Mouse (Mus musculus) right cerebral cortex, postnatal 10 days (tissue): ENCODE data around the gene Baiap2.

ENCODE experiments used
- DNase-seq, 2 experiments: peaks; one replicate each; pipeline ENCODE4 v3.0.0; 2021; ENCODE audit warnings: low spot score in 2 of 2

Gene Baiap2

GRCm38 (mm10) chr11:120011761-120012560 is 69.4 kb downstream of the Baiap2 start:
- DNase-seq, result peak in 1 of 2 experiments; percentile 75

DNA sequence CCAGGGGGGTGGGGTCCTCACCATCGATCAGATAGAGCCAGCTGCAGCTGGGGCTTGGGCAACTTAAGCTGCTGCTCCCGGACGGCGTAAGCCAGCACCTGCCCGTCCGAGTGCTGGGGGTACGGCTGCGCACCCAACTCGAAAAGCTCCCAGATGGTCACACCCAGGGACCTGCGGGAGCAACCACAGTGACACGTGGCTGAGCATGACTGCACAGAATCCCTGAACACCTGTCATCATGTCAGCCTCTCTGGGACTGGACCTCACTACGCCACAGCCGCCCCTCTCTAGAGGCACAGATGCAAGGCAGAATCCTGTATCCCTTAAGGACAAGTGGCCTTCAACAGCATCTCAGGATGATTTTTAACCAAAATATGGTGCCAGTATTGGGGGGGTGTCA is 70.1 kb downstream of the Baiap2 start:
- DNase-seq, result no peak

DNA sequence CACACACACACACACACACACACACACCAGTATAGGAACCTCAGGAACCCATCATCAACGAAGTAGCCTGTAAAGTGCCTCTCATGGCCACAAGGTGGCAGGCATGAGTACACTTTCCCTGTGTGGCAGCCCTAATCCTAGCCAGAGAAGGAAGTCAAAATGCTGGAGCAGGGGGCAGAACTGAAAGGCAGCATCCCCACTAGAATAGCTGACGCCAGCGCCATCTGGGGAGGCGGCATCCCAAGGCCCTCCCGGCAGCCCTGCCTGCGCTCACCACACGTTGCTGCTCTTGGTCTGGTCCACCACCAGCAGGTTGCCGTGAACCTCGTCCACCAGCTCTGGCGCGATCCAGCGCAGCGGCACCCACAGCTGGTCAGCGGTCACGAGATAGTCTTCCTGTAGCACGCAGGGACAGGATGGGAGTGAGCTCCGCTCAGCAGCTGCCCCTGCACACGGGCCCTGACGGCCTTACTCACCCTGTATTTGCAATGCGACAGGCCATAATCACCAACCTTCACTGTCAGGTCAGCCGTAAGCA is 70.7 kb downstream of the Baiap2 start:
- peak; percentile 89 to 90 for DNase-seq

GRCm38 (mm10) chr11:120014758-120015157 is 72.2 kb downstream of the Baiap2 start:
- DNase-seq, result no peak

- peak in 1 of 2 experiments; percentile 61 for DNase-seq
These were observed 74.4 kb downstream of the Baiap2 start for GRCm38 (mm10) chr11:120017011-120017410.

GRCm38 (mm10) chr11:120019542-120020440 is 77.2 kb downstream of the Baiap2 start:
- DNase-seq, result no peak

- peak in 1 of 2 experiments; percentile 45 for DNase-seq
These were observed 78.8 kb downstream of the Baiap2 start for GRCm38 (mm10) chr11:120021367-120021766.

DNA sequence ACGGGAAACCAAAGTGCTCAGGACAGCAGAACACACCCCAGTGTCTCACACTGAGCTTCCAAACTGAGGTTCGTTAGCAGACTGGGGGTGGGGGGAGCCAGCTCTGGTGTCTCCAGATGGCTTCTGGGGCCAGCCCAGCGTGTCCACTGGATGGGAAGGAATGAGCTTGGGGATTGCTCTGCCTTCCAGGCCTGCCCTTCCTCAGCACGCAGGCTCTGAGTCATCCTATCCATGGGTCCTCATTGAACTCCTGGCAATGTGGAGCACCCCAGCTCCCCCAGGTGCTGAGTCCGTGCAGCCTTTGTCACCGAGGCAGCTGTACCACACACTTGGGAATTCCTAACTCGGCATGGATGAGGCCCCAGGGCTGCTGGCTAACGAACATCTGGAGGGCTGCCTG is 79.7 kb downstream of the Baiap2 start:
- DNase-seq, result no peak

GRCm38 (mm10) chr11:120022841-120023240 is 80.3 kb downstream of the Baiap2 start:
- peak in 1 of 2 experiments; percentile 48 for DNase-seq

- DNase-seq, result no peak
These were observed 84.4 kb downstream of the Baiap2 start for GRCm38 (mm10) chr11:120026941-120027340.

DNA sequence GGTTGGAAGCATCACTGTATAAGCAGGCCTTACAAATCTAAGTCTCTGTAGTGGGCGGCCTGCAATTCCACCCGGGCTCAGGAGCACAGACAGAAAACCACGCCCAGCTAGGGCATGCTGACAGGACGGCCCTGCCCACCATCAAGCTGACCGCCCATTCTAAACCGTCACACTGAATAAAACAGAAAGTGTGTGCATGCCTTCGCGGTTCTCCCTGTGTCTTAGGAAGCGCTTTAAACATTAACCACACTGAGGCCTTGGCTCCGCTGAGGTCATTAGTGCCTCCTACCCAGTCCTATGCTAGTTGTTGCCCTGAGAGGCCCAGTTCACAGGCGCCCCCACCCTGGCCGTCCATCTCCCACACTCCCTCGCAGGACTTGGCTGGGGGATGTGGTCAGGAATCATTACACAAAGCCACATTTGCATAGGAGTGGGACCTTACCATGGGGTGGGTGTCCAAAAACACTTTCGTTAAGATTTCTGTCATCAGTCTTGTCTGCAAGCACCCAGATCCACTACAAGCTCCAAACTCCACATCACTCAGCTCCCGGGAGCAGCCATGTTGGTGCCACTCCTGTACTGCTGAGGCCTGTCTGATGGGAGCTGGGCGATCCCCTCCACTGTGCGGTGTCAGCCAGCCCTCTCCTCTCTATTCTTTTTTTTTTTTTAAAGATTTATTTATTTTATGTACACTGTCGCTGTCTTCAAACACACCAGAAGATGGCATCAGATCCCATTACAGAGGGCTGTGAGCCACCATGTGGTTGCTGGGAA is 85.9 kb downstream of the Baiap2 start:
- DNase-seq, result no peak

DNA sequence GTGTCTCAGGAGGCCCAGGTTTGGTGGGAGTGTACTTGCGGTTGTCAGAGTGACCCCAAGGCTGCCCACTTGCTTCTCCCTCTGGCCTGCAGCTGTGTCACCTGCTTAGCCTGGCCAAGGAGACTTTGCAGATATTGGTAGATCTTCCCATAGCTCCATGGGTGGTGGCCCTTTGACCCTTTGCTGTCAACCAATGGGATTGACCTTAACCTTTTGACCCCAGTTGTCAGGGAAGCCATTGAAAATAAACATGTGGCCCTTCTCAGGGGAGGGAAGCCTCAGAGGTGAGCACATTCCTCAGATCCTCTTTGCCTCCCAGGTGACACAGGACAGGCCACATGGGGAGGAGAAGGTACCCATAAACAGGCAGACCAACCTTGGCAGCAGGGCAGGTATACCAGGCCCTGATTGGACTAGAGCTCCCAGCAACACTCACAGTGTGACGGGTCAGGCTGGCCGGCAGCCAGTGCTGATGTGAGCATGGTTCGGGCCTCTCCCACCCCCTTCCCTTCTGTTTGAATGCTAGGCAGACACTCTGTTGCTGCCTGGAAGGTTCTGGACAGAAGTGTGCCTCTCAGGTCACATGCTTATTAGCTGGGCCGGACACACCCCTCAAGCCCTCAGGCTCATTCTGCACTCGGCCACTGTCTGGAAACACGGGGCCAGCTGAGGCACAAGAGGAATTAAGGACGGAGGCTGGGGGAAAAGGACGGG is 87.0 kb downstream of the Baiap2 start:
- DNase-seq, result peak in 1 of 2 experiments; percentile 70

GRCm38 (mm10) chr11:120030145-120030901 is 87.8 kb downstream of the Baiap2 start:
- DNase-seq, result peak; percentile 67 to 76

DNA sequence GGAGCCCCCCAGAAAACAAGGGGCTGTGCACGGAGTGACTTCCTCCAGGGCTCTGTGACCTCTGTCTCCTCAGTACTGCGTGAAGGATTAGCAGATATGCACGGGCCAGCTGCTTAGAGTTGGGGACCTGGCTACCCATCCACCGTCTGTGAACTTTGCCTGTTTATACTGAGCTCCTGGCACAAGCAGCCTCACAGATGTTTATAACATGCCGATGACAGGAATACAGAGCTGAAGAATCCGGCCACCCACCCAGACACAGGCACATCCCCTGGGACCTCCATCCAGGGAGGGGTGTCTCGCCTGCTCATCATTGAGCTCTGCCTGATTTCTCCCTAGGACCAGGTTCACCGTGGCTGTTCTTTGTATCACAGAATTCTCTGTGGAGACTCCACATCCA is 89.5 kb downstream of the Baiap2 start:
- DNase-seq, result no peak

DNA sequence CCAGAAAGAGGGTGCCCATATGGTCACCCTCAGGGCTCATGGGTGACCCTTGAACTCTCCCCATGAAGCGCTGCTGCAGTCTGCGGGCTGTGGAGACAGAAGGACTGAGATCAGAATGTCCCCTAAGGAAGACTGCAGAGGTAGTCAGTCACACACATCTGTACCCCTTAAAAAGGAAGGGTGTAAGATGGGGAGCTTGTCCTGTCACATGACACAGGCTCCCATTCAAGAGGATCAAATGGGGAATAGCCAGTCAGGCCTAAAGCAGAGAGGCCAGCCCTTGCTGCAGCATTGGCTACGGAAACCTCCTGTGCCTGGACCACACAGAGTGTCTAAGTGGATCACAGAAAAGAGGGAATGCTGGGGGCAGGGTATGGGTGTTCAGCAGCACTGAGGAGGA is 90.9 kb downstream of the Baiap2 start:
- DNase-seq, result no peak

- no peak for DNase-seq
These were observed 91.7 kb downstream of the Baiap2 start for GRCm38 (mm10) chr11:120034306-120034705.

GRCm38 (mm10) chr11:120034762-120035161 is 92.2 kb downstream of the Baiap2 start:
- DNase-seq, result no peak

DNA sequence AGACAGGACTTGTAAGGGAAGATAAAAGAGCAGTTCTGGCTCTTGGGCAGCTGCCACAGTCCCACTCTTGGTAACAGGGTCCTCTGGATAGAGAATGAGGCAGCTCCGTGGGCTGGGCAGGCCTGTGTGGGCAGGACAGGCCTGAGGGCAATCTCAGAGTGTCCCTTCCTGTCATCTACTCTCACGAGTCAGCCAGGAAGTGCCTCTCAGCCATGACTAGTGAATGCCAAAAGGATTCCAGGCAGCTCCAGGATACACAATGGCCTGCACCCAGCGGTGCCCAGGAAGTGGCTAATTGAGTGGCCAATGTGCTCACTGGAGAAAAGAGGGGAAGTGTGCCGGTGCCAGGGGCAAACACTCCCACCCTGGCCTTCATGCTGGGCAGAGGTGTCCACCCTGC is 97.0 kb downstream of the Baiap2 start:
- DNase-seq, result peak; percentile 66 to 70

DNA sequence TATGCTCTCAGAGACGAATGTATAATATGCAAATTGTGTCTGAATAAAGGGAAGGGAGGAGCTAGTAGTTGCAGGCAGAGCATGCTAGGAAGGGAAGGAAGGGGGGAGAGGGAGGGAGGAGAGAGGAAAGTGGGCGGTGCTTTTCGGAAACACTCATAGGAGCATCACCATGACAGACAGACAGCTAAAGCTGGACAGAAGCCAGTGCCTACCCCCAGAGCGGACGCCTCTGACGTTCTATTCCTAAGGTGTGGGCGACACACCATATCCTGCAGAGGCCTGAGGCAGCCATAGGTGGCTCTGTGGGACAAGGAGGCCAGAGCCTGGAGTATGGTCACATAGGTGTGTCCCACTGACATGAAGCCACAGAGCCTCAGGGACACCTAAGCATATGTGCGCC is 97.9 kb downstream of the Baiap2 start:
- DNase-seq, result peak; percentile 61 to 80
